Mouse (Mus musculus) Patski (cell line): ENCODE results near the gene Mettl7a2. TPM values are rescaled to one million over a fixed set of nuclear protein-coding genes. Genes with fewer than 3 reads are reported as not detected.
A peak's percentile ranks its signal among the peaks of the same experiment; 100 is the strongest.
"Not testable (repeated sequence)": the region's sequence is repeated elsewhere in the genome, so short reads cannot be mapped to it uniquely, and the experiment has no call there.

ENCODE experiments used
- ATAC-seq: fragments of 100-300 bp; one replicate; pipeline ENCODE4 v1.8.0; 2021
- CTCF ChIA-PET: fragments of 350-600 bp; sonication (Branson Sonifier 250); formaldehyde crosslinking; loops from one replicate; lab custom pipeline; 2022; ENCODE audit warnings: inconsistent platforms; lab: Charles Lee
- POLR2A ChIA-PET: fragments of 350-600 bp; sonication (Branson Sonifier 250); formaldehyde crosslinking; loops from one replicate; lab custom pipeline; 2022; ENCODE audit warnings: antibody characterized with exemption, inconsistent platforms; lab: Charles Lee
- DNase-seq: peaks from one replicate; pipeline ENCODE4 v3.0.0-alpha.2; 2011; ENCODE audit warnings: low read depth, low spot score
- H3K27me3 ChIP-seq: fragments of 371-371 bp; one replicate; pipeline ENCODE4 v1.5.1; 2021
- CTCF ChIP-seq: fragments of 100-300 bp; IDR thresholded peaks from one replicate; pipeline ENCODE4 v1.5.1; 2021
- in situ Hi-C: fragments of 300-500 bp; cut with MboI; formaldehyde crosslinking; loops from 3 replicates; pipeline ENCODE4 v1.11.1; 2018; ENCODE audit warnings: low pct_unique_long_range_greater_than_20kb, mixed read lengths
- polyA plus RNA-seq: library from polyadenylated mRNA; unstranded; gene quantifications from one replicate; pipeline ENCODE4 v1.2.3, GENCODE M21; 2021

Mettl7a2 gene
- polyA plus RNA-seq, 1 experiment from 2014 or later = 4.1 TPM

DNA sequence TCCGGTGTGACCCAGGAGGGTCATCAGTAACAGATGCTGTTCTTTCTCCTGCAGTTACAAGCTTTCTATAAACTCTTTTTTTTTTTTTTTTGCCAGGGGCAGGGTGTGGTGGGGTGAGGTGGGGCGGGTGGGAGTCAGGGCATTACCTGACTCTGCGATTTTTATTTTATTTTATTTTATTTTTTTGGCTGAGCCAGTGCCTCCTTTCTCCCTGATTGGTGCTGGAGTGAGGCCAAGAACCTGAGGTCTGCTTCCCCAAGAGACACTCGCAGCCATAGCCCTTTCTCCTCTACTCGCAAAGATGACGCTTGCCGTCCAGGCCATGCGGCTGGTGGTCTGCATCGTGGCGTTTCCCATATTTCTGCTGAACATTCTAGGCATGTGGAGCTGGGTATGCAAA, 18.4 kb upstream of the Mettl7a2 start, which contains the start of gene Mettl7a3:
Gene Mettl7a3 (plus strand): TSS at position 301 of the 400 bp plus-strand sequence.
- H3K27me3 ChIP-seq = no peaks in the 10 kb centered on the region
- ChIA-PET CTCF (interaction anchor here (0.7 to 1.7 kb wide), 2 partner anchors 26 to 40 kb away, joined by 3 to 5 read pairs; no protein-coding TSS in a partner anchor), POLR2A (interaction anchor here (0.8 kb wide), 1 partner anchor 36 kb away, joined by 4 read pairs; no protein-coding TSS in a partner anchor)
- no peak for TF ChIP-seq CTCF
- no peak for DNase-seq
- no peak for ATAC-seq
- in situ Hi-C loops = no loop called here

- in situ Hi-C loops, ATAC-seq, DNase-seq, H3K27me3 ChIP-seq, CTCF ChIA-PET, POLR2A ChIA-PET: not testable (repeated sequence)
Measured at GRCm38 (mm10) chr15:100337328-100337727, 15.7 kb upstream of the Mettl7a2 start.

DNA sequence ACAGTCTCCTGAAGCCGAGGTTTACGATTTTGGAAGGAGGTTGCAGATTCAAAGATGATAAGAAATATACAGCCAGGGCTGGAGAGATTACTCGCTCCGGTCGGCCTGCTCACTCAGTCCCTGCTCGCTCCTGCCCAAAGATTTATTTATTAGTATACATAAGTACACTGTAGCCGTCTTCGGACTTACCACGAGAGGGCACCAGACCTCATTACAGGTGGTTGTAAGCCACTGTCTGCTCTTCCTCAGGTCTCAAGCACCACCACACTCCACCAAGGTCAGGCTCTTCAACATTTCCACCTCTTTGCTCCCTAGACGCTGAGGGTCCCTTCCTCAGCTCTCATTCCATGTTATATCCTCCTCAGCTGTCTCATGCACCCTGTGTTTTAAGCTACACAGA, 15.2 kb upstream of the Mettl7a2 start:
- DNase-seq, ATAC-seq, POLR2A ChIA-PET, in situ Hi-C loops, H3K27me3 ChIP-seq: not testable (repeated sequence)
- CTCF ChIA-PET = interaction anchor here (0.9 to 1.1 kb wide), 2 partner anchors 13 to 36 kb away, joined by 3 to 5 read pairs; no protein-coding TSS in a partner anchor

- ATAC-seq = peak; percentile 67
- H3K27me3 ChIP-seq, POLR2A ChIA-PET, DNase-seq, in situ Hi-C loops: not testable (repeated sequence)
- CTCF ChIA-PET = interaction anchor here (1.8 to 2.7 kb wide), 3 partner anchors 30 to 33 kb away, joined by 4 to 11 read pairs (median 4); no protein-coding TSS in a partner anchor
Measured at GRCm38 (mm10) chr15:100341314-100341980, 11.6 kb upstream of the Mettl7a2 start.

DNA sequence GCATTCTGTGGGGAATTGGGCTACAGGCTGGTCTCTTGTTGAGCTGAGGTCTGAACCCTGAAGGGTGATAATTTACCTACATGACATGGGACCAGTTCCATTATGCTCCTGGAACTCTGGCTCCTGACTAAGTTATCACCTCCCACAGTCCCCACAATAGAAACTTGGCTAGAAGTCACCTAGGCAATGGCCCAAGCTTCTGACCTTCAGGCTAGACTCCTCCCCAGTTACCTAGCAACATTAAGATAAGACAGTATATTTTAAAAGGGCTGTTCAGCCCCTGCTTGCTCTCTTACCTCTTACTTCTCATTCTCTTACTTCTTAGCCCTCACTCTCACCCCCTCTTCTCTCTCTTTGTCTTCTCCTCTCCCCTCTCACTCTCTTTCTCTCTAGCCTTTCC, 7.5 kb upstream of the Mettl7a2 start:
- POLR2A ChIA-PET = no interaction called here
- no peaks in the 10 kb centered on the region for H3K27me3 ChIP-seq
- DNase-seq (no peak), ATAC-seq (no peak)
- TF ChIP-seq CTCF = no peak
- in situ Hi-C loops = no loop called here
- CTCF ChIA-PET = no interaction called here

GRCm38 (mm10) chr15:100346761-100347160, 6.2 kb upstream of the Mettl7a2 start:
- no peak for ATAC-seq

DNA sequence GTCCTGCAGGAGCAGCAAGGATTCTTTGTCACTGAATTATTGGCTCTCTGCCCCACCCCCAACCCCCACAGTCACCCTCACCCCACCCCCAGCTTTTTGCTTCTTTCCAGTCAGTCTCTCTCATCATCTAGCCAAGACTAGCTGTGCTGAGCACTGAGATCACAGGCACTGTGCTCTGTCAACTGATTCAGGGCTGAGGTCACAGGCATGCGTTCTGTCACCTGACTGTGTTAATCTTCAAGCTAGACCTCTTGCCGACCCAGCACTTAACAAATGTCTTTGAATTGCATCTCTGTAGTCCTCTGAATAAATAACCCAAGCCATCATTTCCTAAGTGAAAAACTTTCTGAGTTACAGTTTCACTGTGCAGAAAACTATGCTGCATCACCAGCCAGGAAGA, 3.5 kb upstream of the Mettl7a2 start:
- peak; percentile 76 for ATAC-seq
- in situ Hi-C loops = no loop called here
- ChIA-PET POLR2A (no interaction called here), CTCF (interaction anchor here (1.2 kb wide), 1 partner anchor 26 kb away, joined by 4 read pairs; no protein-coding TSS in a partner anchor)
- no peak for TF ChIP-seq CTCF
- DNase-seq = peak; percentile 83
- no peaks in the 10 kb centered on the region for H3K27me3 ChIP-seq

More at GRCm38 (mm10) chr15:100346761-100347160, 6.2 kb upstream of the Mettl7a2 start:
- POLR2A ChIA-PET = no interaction called here
- in situ Hi-C loops = no loop called here
- no peak for TF ChIP-seq CTCF
- H3K27me3 ChIP-seq = no peaks in the 10 kb centered on the region
- CTCF ChIA-PET = interaction anchor here (1.2 kb wide), 1 partner anchor 21 kb away, joined by 4 read pairs; no protein-coding TSS in a partner anchor
- no peak for DNase-seq

DNA sequence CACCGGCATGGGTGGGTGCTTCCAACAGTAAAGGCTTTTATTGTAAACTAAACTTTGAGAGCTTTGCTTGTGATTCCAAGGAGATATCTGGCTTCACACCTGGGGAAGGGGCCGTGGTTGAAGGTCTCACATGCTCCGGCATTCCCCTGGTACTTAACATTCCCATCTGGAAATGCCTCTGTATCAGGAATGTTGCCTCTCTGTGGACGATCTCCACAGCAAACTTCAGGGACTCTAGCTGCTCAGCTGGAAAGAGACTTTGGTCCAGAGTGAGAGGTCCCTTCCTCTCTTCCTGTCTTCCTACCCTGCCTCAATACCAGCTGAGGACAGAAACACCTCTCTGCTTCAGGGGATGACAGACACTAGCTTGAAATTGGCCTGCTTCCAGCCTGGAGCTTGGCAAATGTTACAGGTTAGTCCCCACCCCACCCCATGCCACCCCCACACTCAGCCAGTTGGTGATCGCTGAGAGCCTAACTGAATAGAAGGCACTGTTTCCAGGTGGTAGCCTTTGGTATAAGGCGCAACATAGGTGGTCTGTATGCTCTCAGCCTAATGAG, 1.4 kb upstream of the Mettl7a2 start:
- CTCF ChIA-PET = interaction anchor here (1.8 kb wide), 1 partner anchor 13 kb away, joined by 5 read pairs; no protein-coding TSS in a partner anchor
- DNase-seq (no peak), ATAC-seq (no peak)
- in situ Hi-C loops = no loop called here
- no peaks in the 10 kb centered on the region for H3K27me3 ChIP-seq
- POLR2A ChIA-PET = interaction anchor here (0.6 to 1.0 kb wide), 3 partner anchors 16 to 100 kb away, joined by 3 read pairs; no protein-coding TSS in a partner anchor
- no peak for TF ChIP-seq CTCF

DNA sequence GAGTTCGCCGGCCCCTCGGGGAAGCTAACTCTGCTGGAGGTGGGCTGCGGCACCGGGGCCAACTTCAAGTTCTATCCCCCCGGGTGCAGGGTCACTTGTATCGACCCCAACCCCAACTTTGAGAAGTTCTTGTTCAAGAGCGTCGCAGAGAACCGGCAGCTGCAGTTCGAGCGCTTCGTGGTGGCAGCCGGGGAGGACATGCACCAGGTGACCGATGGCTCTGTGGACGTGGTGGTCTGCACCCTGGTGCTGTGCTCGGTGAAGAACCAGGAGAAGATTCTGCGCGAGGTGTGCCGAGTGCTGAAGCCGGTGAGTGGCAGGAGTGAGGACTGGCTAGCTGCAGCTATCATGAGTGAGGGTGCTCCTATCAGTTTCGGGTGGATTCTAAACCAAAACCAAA, 399 bp downstream of the Mettl7a2 start:
- H3K27me3 ChIP-seq, ATAC-seq, DNase-seq, POLR2A ChIA-PET, in situ Hi-C loops: not testable (repeated sequence)
- CTCF ChIA-PET = interaction anchor here (1.1 kb wide), 1 partner anchor 18 kb away, joined by 3 read pairs; no protein-coding TSS in a partner anchor

GRCm38 (mm10) chr15:100355876-100356275, 2.9 kb downstream of the Mettl7a2 start:
- no peak for TF ChIP-seq CTCF
- ATAC-seq (no peak), DNase-seq (no peak)
- in situ Hi-C loops = no loop called here
- no peaks in the 10 kb centered on the region for H3K27me3 ChIP-seq
- ChIA-PET POLR2A (no interaction called here), CTCF (no interaction called here)

GRCm38 (mm10) chr15:100364242-100364641, 11.2 kb downstream of the Mettl7a2 start, which contains the start of gene Higd1c:
Gene Higd1c, plus strand, starts transcription at chr15:100364542.
- no peak for ATAC-seq

DNA sequence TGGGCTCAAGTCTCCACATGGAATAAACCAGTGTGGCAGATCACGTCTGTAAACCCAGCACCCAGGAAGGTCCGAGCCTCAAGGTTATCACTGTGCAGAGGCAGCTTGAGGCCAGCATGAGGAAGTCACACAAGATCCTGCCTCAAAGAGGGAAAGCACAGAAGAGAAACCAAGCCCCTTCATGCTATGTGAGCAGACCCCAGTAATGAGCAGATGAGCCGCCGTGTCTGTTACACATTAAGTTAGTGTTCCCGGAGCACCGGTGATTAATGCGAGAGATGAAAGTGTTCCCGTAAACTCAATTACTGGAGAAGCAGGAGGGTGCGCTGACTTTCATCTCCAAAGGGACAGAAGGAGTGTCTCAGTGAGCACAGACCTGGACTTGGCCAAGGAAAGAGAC, 13.0 kb downstream of the Mettl7a2 start:
- ATAC-seq, H3K27me3 ChIP-seq, in situ Hi-C loops, POLR2A ChIA-PET, DNase-seq, CTCF ChIA-PET: not testable (repeated sequence)

More at GRCm38 (mm10) chr15:100364242-100364641, 11.2 kb downstream of the Mettl7a2 start, which contains the start of gene Higd1c:
- no peak for TF ChIP-seq CTCF
- CTCF ChIA-PET = no interaction called here
- in situ Hi-C loops = no loop called here
- POLR2A ChIA-PET = no interaction called here
- no peak for DNase-seq
- H3K27me3 ChIP-seq = no peaks in the 10 kb centered on the region
